Mouse (Mus musculus) spleen, adult 2 months (tissue): ENCODE measurements around the gene Prmt7.

ENCODE experiments used
- CTCF ChIP-seq: fragments of 200-500 bp; IDR thresholded peaks from 2 replicates; pipeline ENCODE4 v1.5.1; 2011; ENCODE audit warnings: mild to moderate bottlenecking, inconsistent platforms; ENCODE audit not compliant: insufficient read depth, insufficient read length, insufficient replicate concordance; ENCODE audit errors: extremely low read depth
- POLR2A ChIP-seq: fragments of 200-500 bp; IDR thresholded peaks from 2 replicates; pipeline ENCODE4 v1.6.1; 2011; ENCODE audit warnings: low read depth, low read length, inconsistent platforms

DNA sequence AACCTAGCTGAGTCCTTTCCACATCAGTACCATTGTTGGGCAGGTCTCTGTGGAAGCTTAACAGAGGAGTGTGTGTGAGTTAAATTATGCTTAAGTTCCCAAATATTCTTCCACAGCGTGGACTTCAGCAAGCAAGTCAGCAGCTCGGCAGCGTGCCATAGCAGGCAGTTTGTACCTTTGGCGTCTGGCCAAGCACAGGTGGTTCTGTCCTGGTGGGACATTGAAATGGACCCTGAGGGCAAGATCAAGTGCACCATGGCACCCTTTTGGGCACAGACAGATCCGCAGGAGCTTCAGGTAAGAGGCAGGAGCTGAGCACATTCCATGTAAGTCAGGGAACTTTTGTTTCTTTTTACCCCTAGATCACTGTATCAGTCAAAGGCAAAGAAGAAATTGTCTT is 26.4 kb downstream of the Prmt7 start:
- TF ChIP-seq POLR2A = no peak
- TF ChIP-seq CTCF = no peak
